Mouse (Mus musculus): ENCODE measurements around the gene Adamts6. TPM values are rescaled to one million over a fixed set of nuclear protein-coding genes. Genes with fewer than 3 reads are reported as not detected.

Gene Adamts6
- total and polyA plus RNA-seq, 3 experiments, result 1.2 to 3.6 (median 3.3) TPM

- H3K36me3 ChIP-seq (ENCODE audit: control insufficient read depth, insufficient read depth, low read length), result no peaks in the 10 kb centered on the region
- no peak overlapping the region for H3K4me3 ChIP-seq
- DNase-seq, result no peak
- no peak overlapping the region for H3K27ac ChIP-seq
- intact Hi-C loops (cut with DNase I), result no loop called here
- WGBS, result 70% methylated on average over 8 of the region's 8 CpGs
- no peaks in the 10 kb centered on the region for H3K79me2 ChIP-seq (replicated peaks; ENCODE audit: control insufficient read depth, insufficient read depth, low read length)
- H3K9ac ChIP-seq (ENCODE audit: low read depth, low read length), result no peak overlapping the region
- no peaks in the 10 kb centered on the region for H3K27me3 ChIP-seq (ENCODE audit: control insufficient read depth, insufficient read depth, low read length)
- TF ChIP-seq EP300 (IDR thresholded peaks at IDR 0.05; ENCODE audit: insufficient read depth, low read depth, low read length) (no peak), POLR2A (IDR thresholded peaks at IDR 0.05; ENCODE audit: insufficient read depth, low read depth, low read length) (no peak), CTCF (IDR thresholded peaks at IDR 0.05) (no peak)
- H3K4me1 ChIP-seq (ENCODE audit: control insufficient read depth, insufficient read depth, low read length), result no peaks in the 10 kb centered on the region; the same call in 1 of the 2 replicates
Observed at GRCm38 (mm10) chr13:104494200-104494873, 206.7 kb downstream of the Adamts6 start.

GRCm38 (mm10) chr13:104497592-104497991, 210.0 kb downstream of the Adamts6 start:
- WGBS, result 97% methylated on average over 3 of the region's 3 CpGs
- H3K27ac ChIP-seq, result no peak overlapping the region
- intact Hi-C loops (cut with DNase I), result no loop called here
- no peak overlapping the region for H3K9ac ChIP-seq (ENCODE audit: low read depth, low read length)
- DNase-seq, result no peak
- H3K4me3 ChIP-seq, result no peak overlapping the region
- H3K79me2 ChIP-seq (replicated peaks; ENCODE audit: control insufficient read depth, insufficient read depth, low read length), result no peaks in the 10 kb centered on the region
- H3K4me1 ChIP-seq (ENCODE audit: control insufficient read depth, insufficient read depth, low read length), result no peaks in the 10 kb centered on the region; the same call in 1 of the 2 replicates
- H3K36me3 ChIP-seq (ENCODE audit: control insufficient read depth, insufficient read depth, low read length), result no peaks in the 10 kb centered on the region
- TF ChIP-seq POLR2A (IDR thresholded peaks at IDR 0.05; ENCODE audit: insufficient read depth, low read depth, low read length) (no peak), EP300 (IDR thresholded peaks at IDR 0.05; ENCODE audit: insufficient read depth, low read depth, low read length) (no peak), CTCF (IDR thresholded peaks at IDR 0.05) (no peak)
- H3K27me3 ChIP-seq (ENCODE audit: control insufficient read depth, insufficient read depth, low read length), result no peaks in the 10 kb centered on the region

GRCm38 (mm10) chr13:104498669-104499068, 211.0 kb downstream of the Adamts6 start:
- Histone ChIP-seq H3K79me2 (replicated peaks; ENCODE audit: control insufficient read depth, insufficient read depth, low read length) (no peaks in the 10 kb centered on the region), H3K4me1 (ENCODE audit: control insufficient read depth, insufficient read depth, low read length) (no peaks in the 10 kb centered on the region), H3K27me3 (ENCODE audit: control insufficient read depth, insufficient read depth, low read length) (no peaks in the 10 kb centered on the region), H3K36me3 (ENCODE audit: control insufficient read depth, insufficient read depth, low read length) (no peaks in the 10 kb centered on the region), H3K4me3 (no peak overlapping the region), H3K9ac (ENCODE audit: low read depth, low read length) (no peak overlapping the region), H3K27ac (no peak overlapping the region)
- TF ChIP-seq EP300 (IDR thresholded peaks at IDR 0.05; ENCODE audit: insufficient read depth, low read depth, low read length), result no peak
- TF ChIP-seq POLR2A (IDR thresholded peaks at IDR 0.05; ENCODE audit: insufficient read depth, low read depth, low read length), result no peak
- TF ChIP-seq CTCF (IDR thresholded peaks at IDR 0.05), result no peak
- intact Hi-C loops (cut with DNase I), result no loop called here
- WGBS, result 97% methylated on average over 6 of the region's 6 CpGs
- no peak for DNase-seq

GRCm38 (mm10) chr13:104499116-104500040, 211.7 kb downstream of the Adamts6 start:
- Histone ChIP-seq H3K27me3 (ENCODE audit: control insufficient read depth, insufficient read depth, low read length) (no peaks in the 10 kb centered on the region), H3K79me2 (replicated peaks; ENCODE audit: control insufficient read depth, insufficient read depth, low read length) (no peaks in the 10 kb centered on the region), H3K9ac (ENCODE audit: low read depth, low read length) (no peak overlapping the region), H3K4me1 (ENCODE audit: control insufficient read depth, insufficient read depth, low read length) (no peaks in the 10 kb centered on the region), H3K36me3 (ENCODE audit: control insufficient read depth, insufficient read depth, low read length) (no peaks in the 10 kb centered on the region), H3K4me3 (no peak overlapping the region), H3K27ac (no peak overlapping the region)
- intact Hi-C loops (cut with DNase I), result no loop called here
- WGBS, result 69% methylated on average over 9 of the region's 9 CpGs
- DNase-seq, result no peak
- TF ChIP-seq EP300 (IDR thresholded peaks at IDR 0.05; ENCODE audit: insufficient read depth, low read depth, low read length) (no peak), POLR2A (IDR thresholded peaks at IDR 0.05; ENCODE audit: insufficient read depth, low read depth, low read length) (no peak), CTCF (IDR thresholded peaks at IDR 0.05) (no peak)

- intact Hi-C loops (cut with DNase I), result no loop called here
- 95% methylated on average over 7 of the region's 7 CpGs for WGBS
Observed at GRCm38 (mm10) chr13:104502406-104502805, 214.8 kb downstream of the Adamts6 start.

More at GRCm38 (mm10) chr13:104502406-104502805, 214.8 kb downstream of the Adamts6 start:
- TF ChIP-seq EP300 (IDR thresholded peaks at IDR 0.05; ENCODE audit: insufficient read depth, low read depth, low read length), result no peak
- TF ChIP-seq POLR2A (IDR thresholded peaks at IDR 0.05; ENCODE audit: insufficient read depth, low read depth, low read length), result no peak
- no peak for TF ChIP-seq CTCF (IDR thresholded peaks at IDR 0.05)
- no peak for DNase-seq
- no peaks in the 10 kb centered on the region for H3K4me1 ChIP-seq (ENCODE audit: control insufficient read depth, insufficient read depth, low read length)
- no peak overlapping the region for H3K9ac ChIP-seq (ENCODE audit: low read depth, low read length)
- no peak overlapping the region for H3K4me3 ChIP-seq
- H3K79me2 ChIP-seq (replicated peaks; ENCODE audit: control insufficient read depth, insufficient read depth, low read length), result no peaks in the 10 kb centered on the region
- H3K36me3 ChIP-seq (ENCODE audit: control insufficient read depth, insufficient read depth, low read length), result no peaks in the 10 kb centered on the region
- H3K27me3 ChIP-seq (ENCODE audit: control insufficient read depth, insufficient read depth, low read length), result no peaks in the 10 kb centered on the region
- H3K27ac ChIP-seq, result no peak overlapping the region

Measured in heart, adult 2 months (tissue).